Mouse (Mus musculus) neural tube, embryonic 10.5 days (tissue): Measurements from ENCODE around the gene Isyna1.

Source experiments
- DNase-seq: peaks from one replicate; pipeline ENCODE4 v3.0.0-alpha.2; 2017; ENCODE audit warnings: low spot score; ENCODE audit errors: extremely low spot score

The Isyna1 gene

DNA sequence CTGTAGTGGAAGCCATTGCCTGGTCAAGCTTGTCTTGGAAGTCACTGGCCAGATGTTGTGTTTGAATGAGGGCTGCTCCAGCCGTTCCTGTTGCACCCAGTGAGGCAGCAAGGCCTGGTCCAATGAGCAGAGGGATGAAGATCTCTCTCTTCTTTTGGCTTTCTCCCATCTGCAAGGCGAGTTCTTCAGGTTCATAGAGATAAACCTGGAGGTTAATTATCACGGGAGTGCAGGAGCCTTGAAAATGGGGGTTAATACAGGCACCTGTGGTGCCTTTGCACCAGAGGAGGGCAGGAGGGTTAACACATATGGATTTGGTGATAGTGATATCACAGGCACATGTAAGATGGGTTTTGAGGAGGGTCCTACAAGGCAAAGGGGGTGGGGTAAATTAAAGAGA, 28.0 kb downstream of the Isyna1 start:
- no peak for DNase-seq

DNA sequence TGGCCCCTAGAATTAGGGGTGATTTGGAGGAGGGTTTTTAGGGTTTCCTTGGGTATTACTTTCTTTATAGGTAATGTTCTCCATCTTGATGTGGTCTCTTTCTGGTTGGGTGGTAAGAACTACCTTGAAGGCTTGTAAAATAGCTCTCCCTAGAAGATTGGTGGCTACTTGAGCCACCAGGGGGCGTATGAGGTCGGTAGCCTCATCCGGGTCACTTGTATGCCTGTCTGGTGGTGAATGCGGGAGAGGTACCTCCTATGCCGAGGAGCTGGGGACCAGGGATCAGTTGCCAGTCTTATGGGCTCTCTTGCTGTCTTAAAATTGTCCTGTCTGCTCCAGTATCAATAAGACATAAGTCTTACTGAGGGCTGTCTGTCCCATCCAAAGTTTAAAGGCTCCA, 30.9 kb downstream of the Isyna1 start:
- peak; percentile 70 for DNase-seq

DNA sequence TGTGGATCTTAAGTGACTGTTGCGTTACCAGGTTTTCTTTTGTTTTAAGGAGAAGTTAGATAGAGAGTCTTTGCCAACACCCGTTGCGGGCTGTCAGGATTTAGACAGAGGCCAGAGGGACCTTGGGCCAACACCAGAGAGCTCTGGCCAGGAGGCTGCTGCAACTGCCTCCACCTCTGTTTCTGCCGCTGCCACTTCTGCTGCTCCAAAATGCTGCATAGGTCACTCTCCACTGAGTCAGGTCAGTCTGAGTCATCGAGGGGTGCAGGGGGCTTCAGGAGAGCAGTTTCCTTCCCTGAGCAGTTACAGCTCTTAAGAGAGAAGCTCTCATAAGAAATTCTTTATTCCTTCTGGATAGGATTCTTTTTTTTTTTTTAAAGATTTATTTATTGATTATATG, 32.9 kb downstream of the Isyna1 start:
- DNase-seq = no peak

DNA sequence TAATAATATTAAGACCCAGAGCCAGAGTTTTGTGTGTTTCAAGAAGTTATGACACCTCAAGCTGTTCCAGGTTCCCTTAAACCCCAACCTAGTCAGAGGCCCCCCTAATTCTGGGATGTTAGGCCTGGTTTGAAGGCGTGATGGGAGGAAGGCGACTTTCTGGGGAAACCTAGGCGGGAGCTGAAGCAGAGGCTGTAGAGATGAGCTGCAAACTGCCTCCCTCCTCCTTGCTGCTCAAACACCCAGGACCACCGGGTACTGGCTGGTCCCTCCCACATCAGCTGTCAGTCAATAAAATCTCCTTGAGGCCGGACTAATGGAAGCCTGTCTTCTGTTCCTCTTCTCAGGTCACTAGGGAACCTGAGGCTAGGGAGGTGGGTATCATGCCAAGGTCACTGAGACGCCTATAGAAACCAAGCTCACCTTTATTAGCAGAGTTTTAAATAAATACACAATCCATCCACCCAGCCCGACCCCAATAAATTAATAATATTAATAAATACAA, 34.9 kb downstream of the Isyna1 start:
- no peak for DNase-seq

DNA sequence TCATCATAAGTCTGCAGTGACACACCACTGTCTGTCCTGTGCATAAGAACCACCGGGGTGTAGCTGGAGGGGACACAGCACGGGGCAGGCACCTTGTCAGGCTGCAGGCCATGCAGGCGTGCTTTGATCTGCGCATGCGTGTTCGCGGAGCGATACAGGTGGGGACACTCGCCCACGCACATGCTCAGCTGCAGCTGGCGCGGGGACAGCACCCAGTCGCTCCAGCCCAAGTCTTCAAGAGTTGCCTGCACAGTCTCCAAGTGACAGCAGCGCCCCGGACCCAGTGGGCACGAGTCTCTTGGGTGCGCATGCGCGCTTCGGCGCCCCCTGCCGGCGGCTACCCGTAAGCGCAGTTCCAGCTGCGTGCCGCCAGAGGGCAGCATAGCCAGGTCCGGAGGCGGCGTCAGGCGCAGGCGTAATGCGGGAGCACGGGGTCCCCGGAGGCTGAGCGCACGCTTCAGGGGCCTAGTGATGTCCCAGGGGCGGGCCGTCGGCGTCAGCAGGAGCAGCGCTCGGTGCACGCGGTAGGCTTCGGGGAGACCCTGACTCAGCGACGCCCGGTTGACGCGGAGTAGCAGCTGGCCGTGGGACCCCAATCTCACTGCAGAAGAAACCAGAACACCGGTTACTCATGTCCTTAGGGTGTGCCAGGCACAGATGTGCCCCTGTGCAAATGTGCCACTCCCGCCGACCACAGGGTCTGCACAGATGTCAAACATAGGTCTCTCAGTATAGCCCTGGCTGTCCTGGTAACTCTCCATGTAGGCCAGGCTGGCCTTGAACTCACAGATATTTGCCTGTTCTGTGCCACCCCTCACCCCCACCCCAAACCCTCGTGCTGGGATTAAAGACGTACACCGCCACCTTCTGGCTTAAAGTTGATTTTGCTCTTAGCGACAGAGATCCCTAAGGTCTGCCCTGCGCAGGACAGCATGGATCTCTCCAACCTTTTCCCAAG, 35.7 kb downstream of the Isyna1 start:
- DNase-seq = peak; percentile 96

DNA sequence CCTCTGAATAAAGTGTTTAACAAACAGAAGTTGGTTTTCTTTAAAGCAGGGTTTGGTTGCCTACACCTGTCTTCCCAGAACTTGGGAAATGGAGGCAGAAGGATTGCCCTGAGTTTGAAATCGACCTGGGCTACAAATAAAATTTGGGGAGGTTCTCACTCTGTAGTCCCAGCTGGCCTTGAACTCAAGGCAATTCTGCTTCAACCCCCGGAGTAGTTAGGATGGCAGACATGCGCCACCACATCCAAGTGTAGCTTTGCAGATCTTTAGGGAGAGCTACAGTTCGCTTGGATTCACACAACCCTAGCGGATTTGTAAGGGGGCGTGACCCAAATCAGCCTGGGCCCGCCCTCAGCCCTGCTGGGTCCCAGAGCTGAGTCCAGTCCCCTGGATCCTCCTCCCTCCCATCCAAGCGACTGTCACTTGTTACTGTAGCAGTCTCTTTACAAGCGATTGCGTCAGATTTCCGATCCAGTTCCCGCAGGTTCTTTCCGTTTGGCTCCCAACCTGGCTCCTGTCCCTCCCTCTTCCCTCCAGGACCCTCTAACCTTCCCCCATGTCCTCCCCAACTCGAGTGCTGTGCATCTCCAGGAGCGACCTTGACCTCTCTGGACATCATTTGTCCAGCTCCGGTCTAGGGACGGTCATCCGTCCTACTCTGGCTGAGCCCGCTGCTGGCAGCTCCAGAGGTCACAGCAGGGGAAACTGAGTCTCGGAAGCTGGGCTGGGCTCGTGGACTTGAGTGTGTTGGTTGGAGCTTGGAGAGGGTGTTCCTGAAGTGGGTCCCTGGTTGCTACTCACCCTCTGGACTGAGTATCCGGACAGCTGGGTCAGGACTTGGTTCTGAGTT, 36.6 kb downstream of the Isyna1 start:
- peak; percentile 37 for DNase-seq

DNA sequence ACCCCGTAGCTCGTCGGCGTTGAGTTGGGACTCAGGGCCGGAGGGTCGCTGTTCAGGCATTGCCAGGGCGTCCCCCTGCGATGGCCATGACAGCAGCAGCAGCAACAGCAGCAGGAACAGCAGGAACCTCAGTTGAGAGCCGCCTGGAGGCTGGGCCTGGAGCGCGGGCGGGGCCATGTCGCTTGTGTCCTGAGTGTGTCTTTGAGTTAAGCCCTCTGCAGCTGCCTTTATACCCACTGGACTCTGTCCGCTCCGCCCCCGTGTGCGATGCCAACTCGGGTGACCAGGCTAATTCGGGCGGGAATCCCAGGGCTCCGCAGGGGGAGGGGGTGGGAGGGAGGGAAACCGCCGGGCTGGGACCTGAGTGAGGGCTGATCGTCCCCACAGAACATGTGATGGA, 37.3 kb downstream of the Isyna1 start:
- DNase-seq = no peak

DNA sequence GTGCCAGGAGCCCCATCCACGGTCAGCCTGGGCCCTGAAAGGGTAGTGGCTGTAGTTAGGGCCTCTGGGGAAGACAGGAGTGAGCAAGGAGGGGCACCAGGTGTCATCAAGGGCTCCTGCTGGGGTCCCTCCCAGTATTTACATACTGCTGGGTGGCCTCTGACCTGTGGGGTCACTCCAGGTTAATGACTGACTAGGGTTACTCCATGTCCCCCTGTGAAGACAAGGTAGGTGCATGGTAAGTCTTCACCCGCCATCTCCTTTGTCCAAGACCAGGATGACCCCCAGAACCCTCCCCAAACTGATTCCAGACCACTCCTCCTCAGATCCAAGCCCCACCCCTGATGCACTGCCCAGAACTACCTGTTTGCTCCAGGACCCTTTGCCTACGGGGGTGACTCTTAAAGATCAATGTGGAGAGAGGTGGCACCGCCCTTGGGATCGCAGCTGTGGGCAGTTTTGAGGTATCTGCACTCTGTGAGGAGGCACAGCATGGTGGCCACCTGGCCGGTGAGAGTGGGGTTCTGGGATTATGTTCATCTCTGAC, 38.2 kb downstream of the Isyna1 start, which contains the start of gene Gdf15:
Gene Gdf15, minus strand, starts transcription at position 111 of the 547 bp plus-strand sequence.
- no peak for DNase-seq

DNA sequence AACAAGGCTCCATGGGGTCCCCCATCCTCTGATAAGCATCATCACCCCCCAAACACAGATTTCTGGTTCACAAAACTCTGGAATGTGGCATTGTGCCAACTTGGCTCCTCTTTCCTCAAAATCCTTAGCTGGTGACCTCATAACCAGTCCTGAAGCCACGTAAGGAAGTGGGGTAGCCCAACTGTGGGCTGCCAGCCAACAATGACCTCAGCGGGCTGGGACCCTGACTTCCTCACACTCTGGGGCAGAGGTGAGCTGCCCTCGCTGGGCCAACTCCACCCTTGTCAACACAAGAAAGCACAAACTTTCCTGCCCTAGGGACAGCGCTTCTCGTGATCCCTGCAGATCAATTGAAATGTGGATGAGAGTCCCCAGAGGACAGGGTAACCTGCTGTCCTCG, 39.9 kb downstream of the Isyna1 start:
- no peak for DNase-seq

DNA sequence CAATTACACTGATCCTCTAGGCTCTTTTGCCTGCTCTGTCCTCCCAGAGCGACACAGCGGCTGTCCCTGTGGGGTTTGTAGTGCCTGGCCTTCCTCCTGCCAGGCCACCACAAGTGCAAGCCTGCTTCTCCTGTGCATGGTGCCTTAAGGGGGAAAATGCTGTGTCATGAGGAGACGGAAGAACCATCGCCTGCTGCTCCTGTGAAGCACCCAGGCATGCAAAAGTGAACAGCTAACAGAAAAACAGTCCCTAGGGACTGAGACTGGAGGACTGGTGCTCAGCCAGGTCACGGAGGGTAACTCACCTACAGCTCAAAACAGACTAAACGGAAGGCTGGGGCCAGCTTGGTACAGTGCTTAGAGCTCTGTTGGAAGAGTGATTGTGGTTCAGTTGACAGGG, 41.4 kb downstream of the Isyna1 start:
- no peak for DNase-seq

DNA sequence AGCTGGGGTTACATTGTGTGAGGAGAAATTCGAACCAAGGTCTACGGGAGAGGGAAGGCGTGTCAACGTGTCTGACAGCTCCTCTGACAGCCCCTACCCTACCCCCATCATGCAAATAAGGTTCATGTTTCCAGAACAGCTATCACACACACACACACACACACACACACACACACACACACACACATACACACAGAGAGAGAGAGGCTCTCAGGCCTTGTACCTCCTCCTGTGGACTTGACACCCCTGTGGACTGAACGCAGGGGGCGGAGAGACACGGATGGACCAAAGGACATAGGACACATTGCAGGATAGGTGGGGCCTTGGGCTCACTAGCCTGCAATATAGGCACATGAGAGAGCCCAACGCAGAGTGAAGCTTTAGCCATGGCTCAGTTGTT, 42.7 kb downstream of the Isyna1 start:
- no peak for DNase-seq

DNA sequence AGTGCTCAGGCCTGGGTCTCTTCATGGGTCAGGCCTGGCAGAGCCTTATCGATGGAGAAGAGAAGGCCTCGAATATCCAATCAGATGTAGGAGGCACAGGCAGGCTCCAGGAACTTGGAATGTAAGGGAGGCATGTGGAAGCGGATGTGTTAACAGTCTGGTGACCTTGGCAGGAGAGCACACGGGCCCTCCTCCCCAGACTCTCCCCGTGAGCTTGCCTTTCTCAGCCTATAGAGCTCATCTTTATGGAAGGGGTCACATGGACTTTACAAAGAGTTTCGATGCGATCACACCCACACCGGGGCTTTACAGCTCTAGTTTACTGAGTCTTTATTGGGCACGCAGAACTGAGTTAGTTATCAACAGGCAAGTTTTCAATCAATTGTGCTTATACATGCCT, 44.6 kb downstream of the Isyna1 start:
- DNase-seq = no peak

DNA sequence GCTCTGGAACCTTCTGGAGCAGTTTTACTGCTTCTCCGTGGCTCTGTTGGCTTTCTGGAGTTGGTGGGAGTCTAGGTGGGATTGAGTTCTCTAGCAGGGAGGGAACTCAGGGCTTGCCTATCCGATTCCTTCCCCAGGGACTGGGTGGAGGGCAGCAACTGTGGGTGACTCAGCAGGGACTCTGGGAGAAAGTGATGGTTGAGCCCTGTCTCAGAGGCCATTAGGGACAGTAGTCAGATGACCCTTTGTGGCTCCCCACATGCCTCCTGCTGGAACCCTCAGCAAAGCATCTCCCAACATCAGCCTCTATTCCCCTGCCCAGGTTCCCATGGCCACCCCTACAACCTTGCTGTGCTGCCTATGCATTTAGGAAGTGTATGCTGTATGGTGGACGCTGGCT, 48.8 kb downstream of the Isyna1 start:
- no peak for DNase-seq

DNA sequence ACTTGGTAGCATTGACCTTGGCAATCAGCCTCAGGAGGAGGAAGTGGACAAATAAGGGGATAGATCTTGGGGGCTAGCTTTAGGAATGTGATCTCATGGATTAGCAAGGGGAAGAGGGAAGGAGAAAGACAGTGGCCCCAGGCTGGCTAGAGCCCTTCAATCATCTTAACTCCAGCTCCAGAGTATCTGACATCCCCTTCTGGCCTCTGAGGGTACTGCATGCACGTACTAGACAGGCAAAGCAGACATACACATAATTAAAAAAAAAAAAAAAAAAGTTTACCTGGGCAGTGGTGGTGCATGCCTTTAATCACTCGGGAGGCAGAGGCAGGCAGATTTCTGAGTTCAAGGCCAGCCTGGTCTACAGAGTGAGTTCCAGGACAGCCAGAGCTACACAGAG, 49.9 kb downstream of the Isyna1 start:
- no peak for DNase-seq

DNA sequence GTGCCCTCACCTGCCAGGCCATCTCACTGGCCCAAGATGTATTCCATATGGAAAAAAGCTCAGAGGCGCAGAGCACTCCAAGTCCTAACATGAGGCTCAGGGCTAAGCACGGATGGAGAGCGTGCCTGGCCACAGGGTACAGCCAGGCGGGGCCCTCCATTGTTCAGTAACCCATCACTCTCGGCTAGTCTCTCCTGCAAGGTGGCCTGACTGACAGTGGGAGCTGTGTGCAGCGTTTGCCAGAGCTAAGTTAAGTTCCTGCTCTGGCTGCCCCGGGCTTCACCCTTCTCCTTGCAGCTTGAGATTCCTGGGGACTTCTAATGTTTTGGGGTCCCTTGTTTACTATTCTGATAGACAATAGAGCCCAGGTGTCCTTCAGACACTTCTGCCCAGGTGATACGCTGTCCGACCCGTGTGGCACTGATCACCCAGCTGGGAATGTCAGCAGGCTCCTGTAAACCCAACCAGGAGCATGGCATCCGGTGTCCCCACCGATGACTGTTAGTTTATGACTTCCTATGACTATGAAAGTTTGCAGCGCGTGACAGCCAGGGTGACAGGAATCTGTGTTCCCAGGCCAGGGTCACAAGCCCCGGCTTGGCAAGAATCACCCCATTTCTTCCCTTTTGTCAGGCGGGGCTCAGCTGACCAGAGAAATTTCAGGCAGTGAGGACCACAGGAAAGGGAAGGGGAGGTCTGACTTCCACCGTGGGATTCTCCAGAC, 51.5 kb downstream of the Isyna1 start:
- no peak for DNase-seq

DNA sequence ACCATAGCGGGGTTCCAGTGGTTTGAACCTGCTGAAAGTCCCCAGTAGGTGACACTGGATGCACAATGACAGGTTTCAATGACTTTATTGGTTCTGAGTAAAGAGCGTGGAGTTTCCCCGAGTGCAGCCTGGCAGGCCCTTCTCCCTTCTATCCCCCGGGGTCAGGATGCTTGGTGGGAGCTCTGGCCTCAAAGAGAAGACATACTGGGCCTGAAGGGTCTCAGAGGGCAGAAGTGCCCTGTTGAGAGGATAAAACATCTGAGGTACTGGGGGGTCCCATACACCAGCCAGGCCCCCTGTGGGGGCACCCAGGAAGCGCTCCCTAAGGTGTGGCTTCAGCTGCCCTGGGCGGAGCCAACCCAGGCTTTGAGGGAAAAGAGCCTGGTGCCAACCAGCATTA, 52.2 kb downstream of the Isyna1 start:
- DNase-seq = no peak

DNA sequence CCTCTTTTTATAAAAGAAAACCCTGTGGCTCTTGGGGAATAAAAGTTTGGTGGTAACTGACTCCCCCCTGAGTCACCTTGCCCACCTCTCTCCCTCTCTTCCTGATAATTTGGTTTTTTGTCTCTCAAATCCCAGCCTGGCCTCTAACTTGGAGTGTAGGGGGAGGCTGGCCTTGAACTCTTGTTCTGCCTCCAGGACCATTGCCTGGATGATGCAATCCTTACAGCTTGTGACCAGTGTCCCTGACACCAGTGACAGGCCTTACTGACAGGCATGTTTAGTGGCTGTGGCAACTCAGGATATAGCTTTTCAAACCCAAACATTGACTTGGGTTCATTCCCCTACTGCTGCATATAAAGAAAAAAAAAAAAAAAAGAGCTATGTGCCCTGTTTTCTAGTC, 52.6 kb downstream of the Isyna1 start:
- no peak for DNase-seq
